Mouse (Mus musculus) E14TG2a.4 (cell line): ENCODE measurements around the gene Camk1.

Experiments
- CTCF ChIP-seq: conservative IDR thresholded peaks from 2 replicates; pipeline ENCODE4 v1.5.1; 2014; ENCODE audit warnings: low read length
- NANOG ChIP-seq: IDR thresholded peaks from 2 replicates; pipeline ENCODE4 v1.6.1; 2014; ENCODE audit warnings: borderline replicate concordance, low read length, mixed read lengths

DNA sequence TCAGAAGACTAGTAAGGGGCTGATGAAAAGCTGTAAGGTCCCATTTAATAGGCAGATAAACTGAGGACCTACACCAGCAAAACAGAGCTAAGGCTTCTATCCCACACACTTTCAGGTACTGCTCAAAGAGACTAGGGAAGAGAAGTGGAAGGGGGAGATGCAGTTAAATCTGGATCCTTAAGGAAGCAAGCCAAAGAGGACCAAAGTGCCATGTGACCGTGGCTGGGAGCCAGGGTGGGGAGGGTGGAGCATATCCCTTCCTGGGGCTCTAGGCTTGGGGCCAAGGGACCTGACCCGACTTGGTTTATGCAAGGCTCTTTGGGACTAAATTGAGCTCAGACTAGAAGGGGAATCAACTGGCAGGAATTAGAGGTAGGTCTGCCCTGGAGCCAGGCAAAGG, 537 bp upstream of the Camk1 start:
- no peak for TF ChIP-seq CTCF
- TF ChIP-seq NANOG = no peak
